Mouse (Mus musculus): Measurements from ENCODE around the gene Gpr89. TPM values are rescaled to one million over a fixed set of nuclear protein-coding genes. Genes with fewer than 3 reads are reported as not detected.

Gene Gpr89
- total RNA-seq (2023) = 6.1 and 6.4 TPM in 2 replicates

DNA sequence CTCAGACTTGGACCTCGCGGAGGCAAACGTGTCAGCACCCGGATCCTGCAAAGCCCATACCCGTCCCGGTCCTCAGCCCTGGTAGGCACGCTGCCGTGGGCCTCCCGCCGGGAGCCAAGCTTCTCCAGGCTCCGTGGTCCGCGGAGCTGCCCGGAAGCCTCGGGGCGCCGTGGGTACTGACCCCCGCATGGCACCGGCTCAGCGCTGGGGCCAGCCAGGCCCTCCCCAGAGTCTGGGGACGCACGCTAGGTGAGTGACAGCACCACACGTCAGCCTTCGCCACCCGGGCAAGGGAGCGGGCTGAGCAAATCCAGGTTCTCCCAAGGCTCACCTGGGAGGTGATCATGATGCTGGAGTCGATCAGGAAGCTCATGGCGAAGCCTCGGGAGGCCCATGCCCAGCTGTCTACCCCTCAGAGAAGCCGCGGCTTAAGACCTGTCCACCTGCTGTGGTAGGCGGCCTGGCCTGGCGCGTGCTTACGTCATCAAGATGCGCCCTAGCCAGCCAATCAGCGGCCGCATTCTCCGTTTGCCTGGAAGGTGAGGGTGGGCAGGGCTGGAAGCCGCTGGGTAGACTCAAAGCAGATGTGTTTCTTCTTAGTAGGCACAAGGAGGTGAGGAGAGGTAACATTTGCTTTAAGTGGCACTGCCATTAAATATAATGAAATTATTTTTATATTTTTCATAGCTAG lies at the start of gene Gpr89:
TSS of gene Gpr89 (minus strand) at position 496 of the 691 bp plus-strand sequence.

DNA sequence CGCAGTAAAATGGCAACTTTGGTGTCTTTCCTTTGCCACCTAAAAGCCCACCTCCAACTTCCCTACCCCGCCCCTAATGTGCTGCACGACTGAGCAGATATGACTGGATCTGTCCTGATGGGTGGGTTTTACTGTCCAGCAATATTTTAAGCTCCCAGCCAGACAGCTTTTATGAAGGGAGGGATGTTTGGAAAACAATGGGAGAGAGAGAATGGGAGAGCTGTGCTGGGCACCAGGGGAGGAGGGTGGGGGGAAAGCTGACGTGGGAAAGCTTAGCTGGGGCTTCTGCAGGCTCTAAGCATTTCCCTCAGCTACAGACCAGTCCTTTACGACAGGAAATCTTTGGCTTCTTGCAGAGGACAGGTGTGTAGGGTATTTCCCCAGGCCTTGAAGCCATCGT lies 20.8 kb upstream of the Gpr89 start, which contains the start of gene Gja8:
TSS of gene Gja8 (minus strand) at position 101 of the 400 bp plus-strand sequence.

DNA sequence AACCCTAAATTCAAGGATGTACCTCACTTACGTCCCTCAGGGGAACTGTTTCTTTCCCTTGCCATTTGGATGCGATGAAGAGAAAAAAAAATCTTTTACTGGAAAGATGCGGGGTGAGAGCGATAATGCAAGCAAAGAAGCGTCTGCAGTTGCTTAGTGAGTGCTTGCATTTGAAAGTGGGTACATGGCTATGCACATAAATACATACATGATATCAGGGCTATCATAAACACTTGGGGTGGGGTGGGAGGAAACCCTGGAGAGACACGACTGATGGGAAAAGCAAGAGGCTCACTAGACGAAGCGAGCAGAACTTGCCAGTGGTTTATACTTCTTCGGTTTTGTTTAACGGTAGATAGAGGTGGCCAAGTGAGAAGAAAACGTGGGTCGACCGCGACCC lies 753 bp downstream of the Gpr89 start, which contains the start of gene Gja5:
TSS of gene Gja5 (plus strand) at position 301 of the 400 bp plus-strand sequence.

DNA sequence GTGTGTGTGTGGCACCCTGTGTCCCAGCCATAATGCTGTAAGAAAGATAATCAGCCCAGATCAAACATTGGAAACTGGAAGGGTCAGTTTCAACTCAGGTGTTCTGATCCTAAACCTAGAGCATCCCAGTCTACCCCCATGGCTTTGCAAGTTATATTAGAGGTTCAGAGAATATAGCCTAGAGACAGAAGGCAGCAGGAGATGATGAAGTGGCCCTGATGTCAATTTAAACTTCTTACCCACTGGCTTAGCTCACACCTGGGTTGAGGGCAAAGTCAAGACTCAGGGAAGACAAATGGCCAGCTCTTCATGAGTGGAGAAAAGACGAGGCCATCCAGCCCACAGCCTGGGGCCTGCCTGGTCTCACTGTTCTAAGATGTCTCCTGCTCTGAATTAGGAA lies 76.2 kb downstream of the Gpr89 start, which contains the start of the genes Pdzk1 and Cd160:
TSS of gene Pdzk1 (plus strand) at position 301 of the 400 bp plus-strand sequence.
TSS of gene Cd160 (minus strand) at position 368 of the 400 bp plus-strand sequence.

Other genes starting within 250 kb of the Gpr89 start
- not detected in 2 replicates for gene Ankrd35, start 235.2 kb downstream of the Gpr89 start, total RNA-seq (2023)
- 35.0 and 35.4 TPM in 2 replicates for gene Pias3, start 209.0 kb downstream of the Gpr89 start, total RNA-seq (2023)
- gene Nudt17, start 196.8 kb downstream of the Gpr89 start, total RNA-seq (2023) = 0.88 and 1.3 TPM in 2 replicates
- 33.7 and 44.1 TPM in 2 replicates for gene Polr3c, start 177.7 kb downstream of the Gpr89 start, total RNA-seq (2023)
- 62.1 and 69.5 TPM in 2 replicates for gene Rnf115, start 177.7 kb downstream of the Gpr89 start, total RNA-seq (2023)
- not detected in 2 replicates for gene Pdzk1, start 76.1 kb downstream of the Gpr89 start, total RNA-seq (2023)
- gene Cd160, start 76.0 kb downstream of the Gpr89 start, total RNA-seq (2023) = not detected in 2 replicates
- gene Gja5, start 653 bp downstream of the Gpr89 start, total RNA-seq (2023) = 0.88 TPM in 1 of 2 replicates, not detected in the other
- gene Gja8, start 20.7 kb upstream of the Gpr89 start, total RNA-seq (2023) = not detected in 2 replicates

Measured in neutrophil, adult 65 days (primary cell).